Mouse (Mus musculus): ENCODE data around the gene Zbtb16. TPM values are rescaled to one million over a fixed set of nuclear protein-coding genes. Genes with fewer than 3 reads are reported as not detected.

The Zbtb16 gene
- total and polyA plus RNA-seq, 3 experiments: 0.34 to 3.0 (median 0.90) TPM

GRCm38 (mm10) chr9:48736361-48737209, 99.4 kb downstream of the Zbtb16 start:
- dilution Hi-C loops (cut with MboI; ENCODE audit: extremely low pct_ligation_motif_present, extremely low pct_unique_long_range_greater_than_20kb, low sequenced_read_pairs): no loop called here
- DNase-seq (ENCODE audit: extremely low read depth): no peak
- Histone ChIP-seq H3K36me3 (replicated peaks in 1 of 2; ENCODE audit: control insufficient read depth in 1 of 2, insufficient read depth in 1 of 2, low read length in 1 of 2) (peaks cover 0 to 4% of the 10 kb centered on the region in 2 experiments), H3K4me1 (ENCODE audit: control insufficient read depth in 1 of 2, insufficient read depth in 2 of 2) (peaks cover 0 to 13% of the 10 kb centered on the region in 2 experiments; a peak in 2 of 4 replicates), H3K4me2 (ENCODE audit: insufficient read depth, low read depth, poor library complexity, severe bottlenecking) (no peak overlapping the region), H3K79me2 (replicated peaks; ENCODE audit: control insufficient read depth, extremely low read depth, insufficient read depth, poor library complexity, severe bottlenecking) (no peaks in the 10 kb centered on the region), H3K9me3 (replicated peaks; ENCODE audit: low read length) (no peaks in the 10 kb centered on the region), H3K27me3 (replicated peaks) (no peaks in the 10 kb centered on the region), H3K9ac (ENCODE audit: insufficient read depth, low read depth) (no peak overlapping the region), H3K4me3 (replicated peaks in 1 of 3; ENCODE audit: low read depth in 2 of 3, low read length in 2 of 3, poor library complexity in 1 of 3) (no peak overlapping the region), H3K27ac (ENCODE audit: insufficient read depth, low read depth) (no peak overlapping the region)
- in situ Hi-C loops (cut with MboI; ENCODE audit: low pct_ligation_motif_present, low pct_unique_long_range_greater_than_20kb, low sequenced_read_pairs): no loop called here
- no peak for TF ChIP-seq SMC3 (IDR thresholded peaks at IDR 0.05; ENCODE audit: low read depth, low read length)
- no peak for TF ChIP-seq PAX5 (IDR thresholded peaks at IDR 0.05; ENCODE audit: low read length)
- TF ChIP-seq MAFK (IDR thresholded peaks at IDR 0.05; ENCODE audit: insufficient replicate concordance, low read length): no peak
- no peak for TF ChIP-seq TBP (conservative IDR thresholded peaks at IDR 0.05; ENCODE audit: low read depth, low read length)
- no peak for TF ChIP-seq POLR2A (IDR thresholded peaks at IDR 0.05; ENCODE audit: low read depth, low read length)
- no peak for TF ChIP-seq USF1 (IDR thresholded peaks at IDR 0.05; ENCODE audit: low read depth, low read length)
- no peak for TF ChIP-seq UBTF (IDR thresholded peaks at IDR 0.05; ENCODE audit: low read depth, low read length)
- TF ChIP-seq NRF1 (IDR thresholded peaks at IDR 0.05; ENCODE audit: low read depth, low read length): no peak

GRCm38 (mm10) chr9:48735466-48736312, 100.3 kb downstream of the Zbtb16 start:
- Histone ChIP-seq H3K36me3 (replicated peaks in 1 of 2; ENCODE audit: control insufficient read depth in 1 of 2, insufficient read depth in 1 of 2, low read length in 1 of 2) (no peaks in the 10 kb centered on the region), H3K27ac (ENCODE audit: insufficient read depth, low read depth) (no peak overlapping the region), H3K9ac (ENCODE audit: insufficient read depth, low read depth) (no peak overlapping the region), H3K4me3 (replicated peaks in 1 of 3; ENCODE audit: low read depth in 2 of 3, low read length in 2 of 3, poor library complexity in 1 of 3) (no peak overlapping the region), H3K4me2 (ENCODE audit: insufficient read depth, low read depth, poor library complexity, severe bottlenecking) (no peak overlapping the region), H3K79me2 (replicated peaks; ENCODE audit: control insufficient read depth, extremely low read depth, insufficient read depth, poor library complexity, severe bottlenecking) (no peaks in the 10 kb centered on the region), H3K4me1 (ENCODE audit: control insufficient read depth in 1 of 2, insufficient read depth in 2 of 2) (peaks cover 0 to 13% of the 10 kb centered on the region in 2 experiments; a peak in 2 of 4 replicates), H3K9me3 (replicated peaks; ENCODE audit: low read length) (no peaks in the 10 kb centered on the region), H3K27me3 (replicated peaks) (no peaks in the 10 kb centered on the region)
- TF ChIP-seq TCF12 (IDR thresholded peaks at IDR 0.05; ENCODE audit: low read depth, low read length) (no peak), E2F4 (IDR thresholded peaks at IDR 0.05; ENCODE audit: insufficient replicate concordance, low read depth, low read length) (no peak), ZKSCAN1 (IDR thresholded peaks at IDR 0.05; ENCODE audit: borderline replicate concordance, low read depth, low read length) (no peak), GABPA (IDR thresholded peaks at IDR 0.05; ENCODE audit: insufficient replicate concordance, low read depth, low read length) (no peak), TBP (conservative IDR thresholded peaks at IDR 0.05; ENCODE audit: low read depth, low read length) (no peak), ZMIZ1 (IDR thresholded peaks at IDR 0.05; ENCODE audit: low read depth, low read length) (no peak), EP300 (IDR thresholded peaks at IDR 0.05; ENCODE audit: low read length) (no peak), MAX (IDR thresholded peaks at IDR 0.05; ENCODE audit: low read length) (no peak)
- dilution Hi-C loops (cut with MboI; ENCODE audit: extremely low pct_ligation_motif_present, extremely low pct_unique_long_range_greater_than_20kb, low sequenced_read_pairs): no loop called here
- in situ Hi-C loops (cut with MboI; ENCODE audit: low pct_ligation_motif_present, low pct_unique_long_range_greater_than_20kb, low sequenced_read_pairs): no loop called here
- DNase-seq (ENCODE audit: extremely low read depth): no peak
